Mouse (Mus musculus) embryo, embryonic 10 days (tissue): ENCODE measurements at regions not wholly inside any gene's neighbourhood (a gene's known extent, or its start where the extent isn't known, plus 50 kb on each side); places are given as distances from the start of the nearest gene placed in this dataset.

Source experiments
- DNase-seq: peaks from one replicate; pipeline ENCODE4 v3.0.0-alpha.2; 2015; ENCODE audit warnings: low spot score

GRCm38 (mm10) chr3:119976363-119976762 is 192.1 kb upstream of the Ptbp2 start:
- no peak for DNase-seq

- peak; percentile 69 for DNase-seq
Observed at GRCm38 (mm10) chr3:119958799-119959467, 174.7 kb upstream of the Ptbp2 start.

- no peak for DNase-seq
Observed at GRCm38 (mm10) chr3:119957529-119957928, 173.3 kb upstream of the Ptbp2 start.

- peak; percentile 11 for DNase-seq
Observed at GRCm38 (mm10) chr3:119955745-119956615, 171.7 kb upstream of the Ptbp2 start.

- DNase-seq = no peak
Observed at GRCm38 (mm10) chr3:119950721-119951120, 166.5 kb upstream of the Ptbp2 start.

GRCm38 (mm10) chr3:119950070-119950469 is 165.8 kb upstream of the Ptbp2 start:
- no peak for DNase-seq

- DNase-seq = peak; percentile 31
Observed at GRCm38 (mm10) chr3:119949620-119950019, 165.4 kb upstream of the Ptbp2 start.

- DNase-seq = peak; percentile 59
Observed at GRCm38 (mm10) chr3:119949041-119949470, 164.8 kb upstream of the Ptbp2 start.

GRCm38 (mm10) chr3:119947126-119947525 is 162.9 kb upstream of the Ptbp2 start:
- DNase-seq = peak; percentile 51

GRCm38 (mm10) chr3:119944115-119944514 is 159.8 kb upstream of the Ptbp2 start:
- no peak for DNase-seq

- no peak for DNase-seq
Observed at GRCm38 (mm10) chr3:119939091-119939490, 154.8 kb upstream of the Ptbp2 start.

- DNase-seq = no peak
Observed at GRCm38 (mm10) chr3:119938425-119938824, 154.2 kb upstream of the Ptbp2 start.

GRCm38 (mm10) chr3:119936526-119936925 is 152.3 kb upstream of the Ptbp2 start:
- DNase-seq = no peak

GRCm38 (mm10) chr3:119933049-119933511 is 148.8 kb upstream of the Ptbp2 start:
- no peak for DNase-seq

GRCm38 (mm10) chr3:119928281-119928680 is 144.0 kb upstream of the Ptbp2 start:
- DNase-seq = no peak

GRCm38 (mm10) chr3:119919501-119920141 is 135.4 kb upstream of the Ptbp2 start:
- no peak for DNase-seq

GRCm38 (mm10) chr3:119915984-119916865 is 132.0 kb upstream of the Ptbp2 start:
- DNase-seq = no peak

GRCm38 (mm10) chr3:119911532-119911931 is 127.3 kb upstream of the Ptbp2 start:
- DNase-seq = no peak

GRCm38 (mm10) chr3:119904244-119904643 is 120.0 kb upstream of the Ptbp2 start:
- DNase-seq = no peak

GRCm38 (mm10) chr3:119895141-119895540 is 110.9 kb upstream of the Ptbp2 start:
- DNase-seq = no peak

GRCm38 (mm10) chr3:119894035-119894434 is 109.8 kb upstream of the Ptbp2 start:
- DNase-seq = no peak
